Mouse (Mus musculus) CH12.LX (cell line): Measurements from ENCODE around the gene Btbd35f27. TPM values are rescaled to one million over a fixed set of nuclear protein-coding genes. Genes with fewer than 3 reads are reported as not detected.
"Not testable (repeated sequence)": the region's sequence is repeated elsewhere in the genome, so short reads cannot be mapped to it uniquely, and the experiment has no call there.

ENCODE experiments used
- DNase-seq: peaks from one replicate; pipeline ENCODE4 v3.0.0-alpha.2; 2013; ENCODE audit errors: extremely low read depth
- H3K27ac ChIP-seq: 2 replicates; pipeline ENCODE4 v1.5.1; 2012; ENCODE audit warnings: low read depth, mild to moderate bottlenecking, control low read depth, moderate library complexity; ENCODE audit not compliant: insufficient read depth
- H3K27me3 ChIP-seq: replicated peaks from 2 replicates; pipeline ENCODE3; 2012; ENCODE audit warnings: inconsistent platforms
- H3K36me3 ChIP-seq, 2 experiments: replicated peaks in 1 of 2; 2 replicates each; pipeline versions ENCODE3 to v1.6.1; 2012; ENCODE audit warnings: inconsistent platforms in 1 of 2, low read length in 1 of 2, mild to moderate bottlenecking in 1 of 2, mixed read lengths in 1 of 2, moderate library complexity in 1 of 2; ENCODE audit not compliant: control insufficient read depth in 1 of 2, insufficient read depth in 1 of 2
- H3K4me1 ChIP-seq, 2 experiments: 2 replicates each; pipeline ENCODE4 v1.6.1; 2012; ENCODE audit warnings: inconsistent platforms in 1 of 2, moderate library complexity in 1 of 2; ENCODE audit not compliant: insufficient read depth in 2 of 2, control insufficient read depth in 1 of 2
- H3K4me2 ChIP-seq: 2 replicates; pipeline ENCODE4 v1.6.1; 2012; ENCODE audit warnings: low read depth, mild to moderate bottlenecking, control low read depth; ENCODE audit not compliant: poor library complexity, insufficient read depth, severe bottlenecking
- H3K4me3 ChIP-seq, 3 experiments: fragments of 150-350 bp in 1 of 3; sonication (generic) in 1 of 3; replicated peaks in 1 of 3; 2 replicates each; pipeline versions ENCODE3 to v1.5.1; 2011 to 2012; ENCODE audit warnings: low read depth in 2 of 3, low read length in 2 of 3, mild to moderate bottlenecking in 2 of 3, moderate library complexity in 2 of 3, control low read depth in 1 of 3, improper control_type of control experiment in 1 of 3, inconsistent platforms in 1 of 3, mixed read lengths in 1 of 3; ENCODE audit not compliant: poor library complexity in 1 of 3
- H3K79me2 ChIP-seq: replicated peaks from 2 replicates; pipeline ENCODE4 v1.6.1; 2012; ENCODE audit warnings: mild to moderate bottlenecking, moderate library complexity; ENCODE audit not compliant: control insufficient read depth, poor library complexity, insufficient read depth, severe bottlenecking; ENCODE audit errors: extremely low read depth
- H3K9ac ChIP-seq: 2 replicates; pipeline ENCODE4 v1.6.1; 2012; ENCODE audit warnings: low read depth, mild to moderate bottlenecking, control low read depth, moderate library complexity; ENCODE audit not compliant: insufficient read depth
- H3K9me3 ChIP-seq: replicated peaks from 2 replicates; pipeline ENCODE3; 2012; ENCODE audit warnings: low read length, inconsistent platforms, mixed read lengths
- dilution Hi-C: fragments of 300-500 bp; cut with MboI; formaldehyde crosslinking; loops from 2 replicates; pipeline ENCODE4 v1.14.3; 2020; ENCODE audit warnings: low sequenced_read_pairs; ENCODE audit not compliant: extremely low pct_unique_long_range_greater_than_20kb, extremely low pct_ligation_motif_present
- in situ Hi-C: fragments of 300-500 bp; cut with MboI; formaldehyde crosslinking; loops from 3 replicates; pipeline ENCODE4 v1.14.3; 2019; ENCODE audit warnings: low sequenced_read_pairs, low pct_ligation_motif_present, low pct_unique_long_range_greater_than_20kb, mixed read lengths
- polyA plus RNA-seq: library from polyadenylated mRNA; unstranded; fragments of >175 nt; gene quantifications from 2 replicates; pipeline ENCODE4 v1.2.1, GENCODE M21; 2012; ENCODE audit warnings: low read depth; ENCODE audit not compliant: insufficient read length
- total RNA-seq, 2 experiments: library from RNA; depleted of rRNA; stranded (reverse); fragments of 300-350 nt in 1 of 2; fragments of >200 nt in 1 of 2; gene quantifications; 2 replicates each; pipeline ENCODE4 v1.2.3; 2012 to 2014

Btbd35f27 gene
- total RNA-seq (2012; rRNA removed) (not detected in 2 replicates), total RNA-seq (2014; rRNA removed) (not detected in 2 replicates), polyA plus RNA-seq (not detected in 2 replicates)

DNA sequence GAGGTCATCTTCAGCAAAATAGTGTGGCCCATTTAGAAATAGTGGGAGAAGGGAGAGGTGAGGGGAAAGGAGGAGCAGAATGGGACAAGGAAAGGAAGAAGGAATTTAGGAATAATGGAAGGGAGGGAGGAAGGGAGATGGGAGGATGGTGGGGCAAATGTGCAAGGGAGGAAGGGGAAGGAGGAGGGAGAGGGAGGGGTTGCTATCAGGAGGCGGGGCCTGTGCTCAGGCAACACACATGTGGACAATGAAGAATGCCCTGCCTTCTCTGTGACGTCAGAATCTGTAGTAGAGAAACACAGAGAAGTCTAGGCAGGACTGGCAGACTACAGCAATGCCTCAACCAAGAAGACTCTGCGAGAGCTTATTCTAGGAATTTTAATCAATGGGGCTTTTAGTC, at the start of gene Btbd35f27:
Gene Btbd35f27 (plus strand): TSS at position 301 of the 400 bp plus-strand sequence.
- not testable (repeated sequence) for H3K27me3 ChIP-seq

More for the DNA sequence above, at the start of gene Btbd35f27:
- dilution Hi-C loops, H3K27ac ChIP-seq, H3K79me2 ChIP-seq, H3K4me1 ChIP-seq, H3K36me3 ChIP-seq, H3K9me3 ChIP-seq, H3K9ac ChIP-seq, in situ Hi-C loops, H3K4me3 ChIP-seq, DNase-seq, H3K4me2 ChIP-seq: not testable (repeated sequence)

Other genes with a start within 250 kb of the Btbd35f27 start
- not detected in 2 replicates for gene Btbd35f4, start 151.6 kb upstream of the Btbd35f27 start, total RNA-seq (2012; rRNA removed)
- not detected in 2 replicates for gene Btbd35f4, start 151.6 kb upstream of the Btbd35f27 start, total RNA-seq (2014; rRNA removed)
- not detected in 2 replicates for gene Btbd35f4, start 151.6 kb upstream of the Btbd35f27 start, polyA plus RNA-seq